Mouse (Mus musculus): ENCODE measurements at regions not wholly inside any gene's neighbourhood (a gene's known extent, or its start where the extent isn't known, plus 50 kb on each side); places are given as distances from the start of the nearest gene placed in this dataset.

- no peak for DNase-seq (ENCODE audit: low spot score in 2 of 2)
Measured at GRCm38 (mm10) chr8:31518903-31519302, 1909.6 kb upstream of the 5930422O12Rik start.

GRCm38 (mm10) chr8:31520991-31521448 is 1907.5 kb upstream of the 5930422O12Rik start:
- DNase-seq (ENCODE audit: low spot score in 2 of 2), result no peak

GRCm38 (mm10) chr8:31525071-31525470 is 1903.4 kb upstream of the 5930422O12Rik start:
- no peak for DNase-seq (ENCODE audit: low spot score in 2 of 2)

GRCm38 (mm10) chr8:31539251-31539650 is 1889.3 kb upstream of the 5930422O12Rik start:
- no peak for DNase-seq (ENCODE audit: low spot score in 2 of 2)

- DNase-seq (ENCODE audit: low spot score in 2 of 2), result no peak
Measured at GRCm38 (mm10) chr8:31541646-31542045, 1886.9 kb upstream of the 5930422O12Rik start.

- no peak for DNase-seq (ENCODE audit: low spot score in 2 of 2)
Measured at GRCm38 (mm10) chr8:31574136-31574535, 1854.4 kb upstream of the 5930422O12Rik start.

GRCm38 (mm10) chr8:31576129-31576528 is 1852.4 kb upstream of the 5930422O12Rik start:
- DNase-seq (ENCODE audit: low spot score in 2 of 2), result no peak

- DNase-seq (ENCODE audit: low spot score in 2 of 2), result no peak
Measured at GRCm38 (mm10) chr8:31584661-31585060, 1843.8 kb upstream of the 5930422O12Rik start.

- DNase-seq (ENCODE audit: low spot score in 2 of 2), result no peak
Measured at GRCm38 (mm10) chr8:31599536-31599935, 1829.0 kb upstream of the 5930422O12Rik start.

GRCm38 (mm10) chr8:31600979-31601378 is 1827.5 kb upstream of the 5930422O12Rik start:
- no peak for DNase-seq (ENCODE audit: low spot score in 2 of 2)

GRCm38 (mm10) chr8:31616501-31616900 is 1812.0 kb upstream of the 5930422O12Rik start:
- DNase-seq (ENCODE audit: low spot score in 2 of 2), result no peak

- DNase-seq (ENCODE audit: low spot score in 2 of 2), result no peak
Measured at GRCm38 (mm10) chr8:31627708-31628107, 1800.8 kb upstream of the 5930422O12Rik start.

GRCm38 (mm10) chr8:31628146-31628545 is 1800.4 kb upstream of the 5930422O12Rik start:
- no peak for DNase-seq (ENCODE audit: low spot score in 2 of 2)

GRCm38 (mm10) chr8:31638417-31638816 is 1790.1 kb upstream of the 5930422O12Rik start:
- DNase-seq (ENCODE audit: low spot score in 2 of 2), result no peak

- DNase-seq (ENCODE audit: low spot score in 2 of 2), result peak in 1 of 2 experiments; percentile 36
Measured at GRCm38 (mm10) chr8:31663717-31664116, 1764.8 kb upstream of the 5930422O12Rik start.

- no peak for DNase-seq (ENCODE audit: low spot score in 2 of 2)
Measured at GRCm38 (mm10) chr8:31665485-31665884, 1763.0 kb upstream of the 5930422O12Rik start.

GRCm38 (mm10) chr8:31704168-31704567 is 1724.3 kb upstream of the 5930422O12Rik start:
- no peak for DNase-seq (ENCODE audit: low spot score in 2 of 2)

- peak in 1 of 2 experiments; percentile 4 for DNase-seq (ENCODE audit: low spot score in 2 of 2)
Measured at GRCm38 (mm10) chr8:31713321-31714076, 1715.0 kb upstream of the 5930422O12Rik start.

GRCm38 (mm10) chr8:31714077-31714458 is 1714.4 kb upstream of the 5930422O12Rik start:
- no peak for DNase-seq (ENCODE audit: low spot score in 2 of 2)

GRCm38 (mm10) chr8:31720021-31720420 is 1708.5 kb upstream of the 5930422O12Rik start:
- DNase-seq (ENCODE audit: low spot score in 2 of 2), result no peak

- no peak for DNase-seq (ENCODE audit: low spot score in 2 of 2)
Measured at GRCm38 (mm10) chr8:31720585-31720984, 1707.9 kb upstream of the 5930422O12Rik start.

- DNase-seq (ENCODE audit: low spot score in 2 of 2), result no peak
Measured at GRCm38 (mm10) chr8:31725430-31725829, 1703.1 kb upstream of the 5930422O12Rik start.

- no peak for DNase-seq (ENCODE audit: low spot score in 2 of 2)
Measured at GRCm38 (mm10) chr8:31735610-31736009, 1692.9 kb upstream of the 5930422O12Rik start.

Measured in cerebellum, postnatal 4 days (tissue).